Mouse (Mus musculus): ENCODE results near the gene Sdhc.
"Not testable (repeated sequence)": the region's sequence is repeated elsewhere in the genome, so short reads cannot be mapped to it uniquely, and the experiment has no call there.

The Sdhc gene

GRCm38 (mm10) chr1:171081512-171082231, 68.7 kb downstream of the Sdhc start:
- in situ Hi-C loops (cut with MboI, MseI) = not testable (repeated sequence)

DNA sequence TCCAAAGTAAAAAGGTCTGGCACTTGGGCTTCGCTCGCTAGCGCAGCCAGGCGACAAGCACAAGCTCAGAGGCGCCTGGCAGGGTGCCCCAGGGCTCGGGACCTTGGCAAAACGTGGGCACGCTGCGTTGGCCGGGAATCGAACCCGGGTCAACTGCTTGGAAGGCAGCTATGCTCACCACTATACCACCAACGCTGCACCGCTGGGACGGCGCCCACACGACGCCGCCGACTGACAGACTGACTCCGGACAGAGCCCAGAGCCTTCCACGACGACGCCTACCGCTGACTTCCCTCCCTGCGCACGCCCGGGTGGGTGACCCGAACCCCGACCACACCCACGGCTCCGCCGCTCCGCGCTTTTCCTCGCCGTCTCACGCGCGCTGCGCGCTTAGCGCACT, 70.6 kb downstream of the Sdhc start:
- in situ Hi-C loops (cut with MboI, MseI) = not testable (repeated sequence)

DNA sequence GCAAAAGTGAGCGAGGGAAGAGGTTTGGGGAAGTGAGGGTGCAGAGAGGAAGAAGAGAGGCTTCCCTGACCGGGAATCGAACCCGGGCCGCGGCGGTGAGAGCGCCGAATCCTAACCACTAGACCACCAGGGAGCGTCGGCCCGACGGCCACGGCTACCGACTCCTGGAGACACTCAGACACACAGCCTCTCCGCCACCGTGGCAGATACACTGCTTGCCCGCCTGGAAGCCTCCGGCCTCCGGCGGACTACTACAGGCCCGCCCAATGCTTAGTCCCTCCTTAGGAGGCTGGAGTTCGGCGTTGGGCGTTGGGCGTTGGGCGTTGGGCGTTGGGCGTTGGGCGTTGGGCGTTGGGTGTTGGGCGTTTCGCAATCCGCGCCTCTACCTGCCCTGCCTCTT, 71.1 kb downstream of the Sdhc start:
- in situ Hi-C loops (cut with MboI, MseI) = not testable (repeated sequence)

- in situ Hi-C loops (cut with MboI, MseI) = not testable (repeated sequence)
Observed at GRCm38 (mm10) chr1:171078419-171078818, 72.0 kb downstream of the Sdhc start.

- in situ Hi-C loops (cut with MboI, MseI) = not testable (repeated sequence)
Observed at GRCm38 (mm10) chr1:171077955-171078354, 72.4 kb downstream of the Sdhc start.

DNA sequence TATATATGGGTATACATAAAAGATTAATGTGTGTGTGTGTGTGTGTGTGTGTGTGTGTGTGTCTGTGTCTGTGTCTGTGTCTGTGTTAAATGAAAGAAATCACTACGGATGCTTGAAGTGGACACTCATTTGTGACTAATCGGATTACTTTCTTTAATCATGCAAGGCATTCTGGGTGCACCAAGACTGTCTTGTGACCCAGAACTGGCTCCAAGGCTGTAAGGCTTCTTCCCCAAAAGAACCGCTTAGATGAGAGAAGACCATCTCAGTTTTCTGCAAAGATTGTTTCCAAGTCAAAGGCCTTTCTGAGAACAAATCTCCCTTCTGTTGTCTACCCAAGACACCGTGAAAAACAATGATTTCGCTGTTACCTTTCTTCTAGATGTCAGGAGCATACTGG, 73.2 kb downstream of the Sdhc start:
- in situ Hi-C loops (cut with MboI, MseI) = not testable (repeated sequence)
